In genomic region chr10:84577071-84577727, GRCm38 (mm10) we compare ENCODE assay signal across 8 mouse cellular contexts. TPM values are rescaled to one million over a fixed set of nuclear protein-coding genes. Genes with fewer than 3 reads are reported as not detected.
DNase-seq lines count a peak whose midpoint lies in the region; ATAC-seq and TF ChIP-seq lines count a peak whose summit lies in the region.

No protein-coding gene starts in this region.

- peak; percentile 76 for DNase-seq in brain, adult 2 months (ENCODE audit: low read depth, low spot score)
- DNase-seq in kidney, postnatal 10 days = peak; percentile 88
- DNase-seq in naive thymus-derived CD4-positive, alpha-beta T cell, adult 2 months (ENCODE audit: low read depth) = peak; percentile 90
- peak; percentile 86 for DNase-seq in splenic B cell, adult 2 months (ENCODE audit: low read depth, low spot score)

- H3K27ac ChIP-seq in heart, embryonic 12.5 days (ENCODE audit: poor library complexity, severe bottlenecking) = peak overlapping the region; percentile 82
- H3K27ac ChIP-seq in liver, embryonic 12.5 days = peak overlapping the region; percentile 96

- H3ac ChIP-seq in C2C12 (ENCODE audit: control insufficient read depth, insufficient read length, low read depth) = peak overlapping the region; percentile 58

- ATAC-seq in erythroid progenitor cell, adult 5-6 weeks (replicated peaks; ENCODE audit: low FRiP score, poor library complexity, severe bottlenecking) = peak; percentile 49
- ATAC-seq in heart, embryonic 12.5 days (ENCODE audit: insufficient number of reproducible peaks, low FRiP score) = peak; percentile 9
- no peak for ATAC-seq in liver, embryonic 12.5 days

- no peaks in the 10 kb centered on the region for H3K36me3 ChIP-seq in C2C12 (ENCODE audit: control insufficient read depth, insufficient read depth)
- H3K36me3 ChIP-seq in heart, embryonic 12.5 days = no peaks in the 10 kb centered on the region
- H3K36me3 ChIP-seq in liver, embryonic 12.5 days = no peaks in the 10 kb centered on the region
- H3K36me3 ChIP-seq in splenic B cell, adult 2 months (ENCODE audit: control insufficient read depth, insufficient read depth, low read length, poor library complexity, severe bottlenecking) = peaks cover 2% of the 10 kb centered on the region; the same call in 1 of the 2 replicates

- 4% methylated on average over 38 of the region's 38 CpGs for WGBS in heart, embryonic 12.5 days
- WGBS in liver, embryonic 12.5 days (ENCODE audit: insufficient replicate concordance) = 1% methylated on average over 38 of the region's 38 CpGs

- H3K4me2 ChIP-seq in heart, embryonic 12.5 days = peak overlapping the region; percentile 79
- peak overlapping the region; percentile 92 for H3K4me2 ChIP-seq in liver, embryonic 12.5 days

- H3K4me3 ChIP-seq in C2C12 (ENCODE audit: insufficient read depth, poor library complexity, severe bottlenecking) = peak overlapping the region; percentile 81
- peak overlapping the region; percentile 99 for H3K4me3 ChIP-seq in heart, embryonic 12.5 days
- peak overlapping the region; percentile 77 for H3K4me3 ChIP-seq in liver, embryonic 12.5 days

- H3K79me2 ChIP-seq in C2C12 (ENCODE audit: control insufficient read depth, insufficient read depth) = no peaks in the 10 kb centered on the region

- no peaks in the 10 kb centered on the region for H3K9me3 ChIP-seq in heart, embryonic 12.5 days (replicated peaks)
- no peaks in the 10 kb centered on the region for H3K9me3 ChIP-seq in liver, embryonic 12.5 days (replicated peaks)

- no peaks in the 10 kb centered on the region for H3K79me3 ChIP-seq in C2C12 (ENCODE audit: low read depth)

- no peak for TF ChIP-seq CTCF in C2C12 (IDR thresholded peaks at IDR 0.05; ENCODE audit: control insufficient read depth, insufficient read depth, insufficient read length)

- H3K9ac ChIP-seq in heart, embryonic 12.5 days = peak overlapping the region; percentile 87
- peak overlapping the region; percentile 76 for H3K9ac ChIP-seq in liver, embryonic 12.5 days

- H3K4me1 ChIP-seq in heart, embryonic 12.5 days (replicated peaks) = peaks cover 31% of the 10 kb centered on the region
- H3K4me1 ChIP-seq in liver, embryonic 12.5 days = peaks cover 50% of the 10 kb centered on the region

- H3K27me3 ChIP-seq in C2C12 (ENCODE audit: control insufficient read depth, insufficient read depth, insufficient read length) = no peaks in the 10 kb centered on the region
- H3K27me3 ChIP-seq in heart, embryonic 12.5 days (replicated peaks) = no peaks in the 10 kb centered on the region
- H3K27me3 ChIP-seq in liver, embryonic 12.5 days (replicated peaks) = 0 out of 2 replicates have a peak, but pooled peaks cover 10% of the 10 kb centered on the region
- no peaks in the 10 kb centered on the region for H3K27me3 ChIP-seq in splenic B cell, adult 2 months (ENCODE audit: control insufficient read depth, insufficient read depth, low read length, poor library complexity, severe bottlenecking)

TF ChIP-seq in C2C12, 6 proteins besides CTCF, POLR2A, EP300 and RAD21:
- peak; percentile 68 for TF ChIP-seq MAX (IDR thresholded peaks at IDR 0.05)
- TF ChIP-seq MYOG (IDR thresholded peaks at IDR 0.05; ENCODE audit: control insufficient read depth, extremely low read depth, insufficient read length) = no peak
- peak; percentile 69 for TF ChIP-seq CEBPB (IDR thresholded peaks at IDR 0.05; ENCODE audit: low read depth)
- TF ChIP-seq MYOD1 (IDR thresholded peaks at IDR 0.05; ENCODE audit: control insufficient read depth, insufficient read length, low read depth) = no peak

RNA-seq across cellular contexts. Expression of gene Tcp11l2, which starts 0.8 kb away (rescaled TPM):
- 0.91 TPM for polyA plus RNA-seq in C2C12 (2012; fragmentation: generic; extraction: Trizol)
- 31.4 and 42.8 TPM in 2 replicates for total RNA-seq in erythroid progenitor cell, adult 5-6 weeks (2015; ENCODE audit: low replicate concordance)
- 11.3 and 25.4 TPM in 2 replicates for total RNA-seq in erythroid progenitor cell, adult 5-6 weeks (2017; ENCODE audit: low replicate concordance)
- 29.1 and 32.2 TPM in 2 replicates for polyA plus RNA-seq in heart, embryonic 12.5 days (2016; fragmentation: Nextera tagmentation; extraction: Ambion mirVana)
- 28.1 and 28.7 TPM in 2 replicates for polyA plus RNA-seq in liver, embryonic 12.5 days (2016; fragmentation: Nextera tagmentation; extraction: Ambion mirVana)

RNA-seq across cellular contexts. Expression of gene Ckap4, which starts 43.3 kb away (rescaled TPM):
- 106 TPM for polyA plus RNA-seq in C2C12 (2012; fragmentation: generic; extraction: Trizol)
- 17.7 and 20.5 TPM in 2 replicates for total RNA-seq in erythroid progenitor cell, adult 5-6 weeks (2015; ENCODE audit: low replicate concordance)
- total RNA-seq in erythroid progenitor cell, adult 5-6 weeks (2017; ENCODE audit: low replicate concordance) = 13.2 and 14.5 TPM in 2 replicates
- polyA plus RNA-seq in heart, embryonic 12.5 days (2016; fragmentation: Nextera tagmentation; extraction: Ambion mirVana) = 145 and 154 TPM in 2 replicates
- 26.0 and 28.8 TPM in 2 replicates for polyA plus RNA-seq in liver, embryonic 12.5 days (2016; fragmentation: Nextera tagmentation; extraction: Ambion mirVana)

RNA-seq across cellular contexts. Expression of gene Polr3b, which starts 44.9 kb away (rescaled TPM):
- 9.5 TPM for polyA plus RNA-seq in C2C12 (2012; fragmentation: generic; extraction: Trizol)
- total RNA-seq in erythroid progenitor cell, adult 5-6 weeks (2015; ENCODE audit: low replicate concordance) = 19.3 and 33.9 TPM in 2 replicates
- 28.9 and 75.6 TPM in 2 replicates for total RNA-seq in erythroid progenitor cell, adult 5-6 weeks (2017; ENCODE audit: low replicate concordance)
- polyA plus RNA-seq in heart, embryonic 12.5 days (2016; fragmentation: Nextera tagmentation; extraction: Ambion mirVana) = 13.3 and 13.4 TPM in 2 replicates
- polyA plus RNA-seq in liver, embryonic 12.5 days (2016; fragmentation: Nextera tagmentation; extraction: Ambion mirVana) = 9.9 and 11.3 TPM in 2 replicates

Comparison
In these comparisons a context has a peak if more than half of its experiments do, and no peak if none do; other contexts are left out.
1. RNA of gene Tcp11l2, which starts 0.8 kb away (polyA plus RNA-seq): 29.1 to 32.2 TPM in heart, embryonic 12.5 days and 28.1 to 28.7 TPM in liver, embryonic 12.5 days; 0.91 TPM in C2C12 (single experiment); every median in the first group is over 10 times any median in the second.
2. Peak in every context shown above with its lines, with median percentiles within 50 percentile points of each other: H3K4me3 ChIP-seq and DNase-seq.